Mouse (Mus musculus): ENCODE data around the gene Enc1. TPM values are rescaled to one million over a fixed set of nuclear protein-coding genes. Genes with fewer than 3 reads are reported as not detected.
A peak's percentile ranks its signal among the peaks of the same experiment; 100 is the strongest.
"Not testable (repeated sequence)": the region's sequence is repeated elsewhere in the genome, so short reads cannot be mapped to it uniquely, and the experiment has no call there.

The Enc1 gene
- polyA plus RNA-seq, 1 experiment: 27.3 TPM

DNA sequence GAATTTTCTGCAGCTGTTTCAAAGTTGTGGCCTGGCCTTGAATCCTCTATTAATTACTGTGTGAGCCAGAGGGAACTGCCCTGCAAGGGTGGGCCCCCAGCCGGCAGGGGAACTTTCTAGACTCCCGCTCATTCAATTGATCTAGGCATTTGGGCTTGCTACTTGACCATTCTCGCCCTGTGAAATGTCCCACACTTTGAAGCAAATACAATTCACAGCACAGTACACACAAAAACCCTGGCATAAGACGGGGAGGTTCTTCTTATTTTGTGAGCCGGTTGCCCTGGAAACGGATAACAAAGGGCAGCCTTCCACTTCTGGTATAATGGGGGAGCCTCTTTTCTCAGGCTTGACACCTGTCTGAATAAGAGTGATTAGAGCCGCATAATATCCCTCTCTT is 11.6 kb downstream of the Enc1 start:
- H3K27ac ChIP-seq (replicated peaks; ENCODE audit: low read depth, low read length): no peak overlapping the region
- no peak overlapping the region for H3K4me3 ChIP-seq (ENCODE audit: insufficient read depth, low read depth, low read length)
- H3K4me1 ChIP-seq (ENCODE audit: control insufficient read depth, insufficient read depth, insufficient read length, low read length): peaks cover 37% of the 10 kb centered on the region

DNA sequence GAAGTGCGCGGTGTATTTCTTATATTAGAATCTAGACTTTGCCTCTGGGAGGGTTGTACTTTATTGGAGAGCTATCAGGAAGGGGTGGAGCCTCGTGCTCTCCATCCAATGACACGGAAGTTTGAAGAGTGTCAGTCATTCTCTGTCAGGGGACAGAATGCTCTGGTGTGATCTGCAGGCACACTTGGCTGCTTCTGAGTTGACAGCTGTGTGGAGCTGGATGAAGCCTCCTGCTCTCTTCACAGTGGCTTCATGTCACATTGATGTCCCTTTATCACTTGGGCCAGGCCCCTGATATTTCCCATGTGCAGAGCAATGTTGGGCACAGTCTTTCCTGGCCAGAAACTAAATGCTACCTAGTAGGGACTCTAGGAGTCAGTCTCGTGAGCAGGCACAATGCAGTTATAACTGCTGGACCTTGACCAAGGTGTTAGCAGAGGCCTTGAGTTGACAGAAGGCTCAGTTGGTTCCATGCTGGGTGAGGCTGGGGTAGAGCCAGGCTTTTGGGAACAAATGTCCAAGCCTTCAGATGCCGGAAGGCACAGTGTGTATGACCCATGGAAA is 12.6 kb downstream of the Enc1 start:
- Histone ChIP-seq H3K4me3 (ENCODE audit: insufficient read depth, low read depth, low read length) (no peak overlapping the region), H3K4me1 (ENCODE audit: control insufficient read depth, insufficient read depth, insufficient read length, low read length) (peaks cover 30% of the 10 kb centered on the region), H3K27ac (replicated peaks; ENCODE audit: low read depth, low read length) (no peak overlapping the region)

DNA sequence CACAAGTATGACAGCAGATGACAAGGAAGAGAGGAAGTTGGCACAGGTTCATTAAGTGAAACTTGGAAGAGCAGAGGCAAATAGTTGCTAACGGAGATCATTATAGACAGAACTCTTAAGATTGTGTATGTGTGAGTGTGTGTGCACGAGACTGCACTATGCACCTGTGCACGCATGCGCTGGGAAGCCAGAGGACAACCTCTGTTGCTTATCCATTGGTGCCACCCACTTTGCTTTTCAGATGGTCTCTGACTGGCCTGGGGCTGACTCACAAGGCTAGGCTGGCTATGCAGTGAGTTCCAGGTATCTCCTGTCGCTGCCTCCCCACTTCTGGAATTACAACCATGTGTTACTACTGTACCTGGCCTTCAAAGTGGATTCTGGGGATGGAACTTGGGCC is 13.1 kb downstream of the Enc1 start:
- H3K4me3 ChIP-seq (ENCODE audit: insufficient read depth, low read depth, low read length): no peak overlapping the region
- H3K4me1 ChIP-seq (ENCODE audit: control insufficient read depth, insufficient read depth, insufficient read length, low read length): peaks cover 28% of the 10 kb centered on the region

GRCm38 (mm10) chr13:97254564-97255164 is 13.8 kb downstream of the Enc1 start:
- H3K4me1 ChIP-seq (ENCODE audit: control insufficient read depth, insufficient read depth, insufficient read length, low read length): peaks cover 23% of the 10 kb centered on the region
- H3K4me3 ChIP-seq (ENCODE audit: insufficient read depth, low read depth, low read length): no peak overlapping the region
- no peak overlapping the region for H3K27ac ChIP-seq (replicated peaks; ENCODE audit: low read depth, low read length)

More for the DNA sequence above, 13.1 kb downstream of the Enc1 start:
- H3K27ac ChIP-seq (replicated peaks; ENCODE audit: low read depth, low read length): no peak overlapping the region

DNA sequence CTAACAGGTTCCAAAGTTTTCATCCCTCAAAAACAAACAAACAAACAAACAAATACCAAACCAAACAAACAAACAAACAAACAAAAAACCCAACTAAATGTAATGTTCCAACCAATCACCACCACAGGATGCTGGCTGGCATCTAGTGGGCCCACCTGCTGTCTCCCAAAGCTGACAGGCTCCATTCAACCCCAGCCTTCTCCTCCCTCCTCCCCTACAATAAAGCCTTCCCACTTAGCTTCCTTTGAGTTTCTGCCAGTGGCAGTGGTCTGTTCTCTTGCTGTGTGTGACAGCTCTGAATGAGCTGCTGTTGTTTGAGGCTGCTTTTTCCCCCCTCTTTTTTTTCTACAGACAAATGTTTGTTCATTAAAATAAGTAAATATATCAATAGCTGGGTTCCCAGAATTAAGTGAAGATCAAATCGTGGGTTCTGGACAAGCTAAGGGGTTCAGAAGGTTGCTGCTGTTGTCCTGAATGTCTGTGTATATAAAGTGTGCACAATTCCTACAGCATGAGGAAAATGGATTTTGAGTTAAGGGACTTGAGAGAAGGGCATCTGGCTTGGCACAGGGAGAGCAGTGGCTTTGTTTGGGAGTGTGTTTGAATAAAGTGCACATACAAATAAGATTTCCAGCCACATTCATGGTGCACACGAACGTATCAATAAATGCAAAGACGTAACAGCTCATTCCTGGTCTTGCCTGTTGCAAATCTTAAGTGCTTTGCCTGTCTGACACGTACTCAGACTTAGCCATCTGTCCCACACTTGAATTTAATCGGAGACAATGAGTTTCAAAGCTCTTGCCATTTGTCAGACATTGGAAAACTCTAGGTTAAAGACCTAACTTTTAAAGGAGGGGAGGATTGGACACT is 15.3 kb downstream of the Enc1 start:
- no peak overlapping the region for H3K27ac ChIP-seq (replicated peaks; ENCODE audit: low read depth, low read length)
- peaks cover 28% of the 10 kb centered on the region for H3K4me1 ChIP-seq (ENCODE audit: control insufficient read depth, insufficient read depth, insufficient read length, low read length)
- no peak overlapping the region for H3K4me3 ChIP-seq (ENCODE audit: insufficient read depth, low read depth, low read length)

- Histone ChIP-seq H3K4me3 (ENCODE audit: insufficient read depth, low read depth, low read length) (no peak overlapping the region), H3K27ac (replicated peaks; ENCODE audit: low read depth, low read length) (no peak overlapping the region)
Measured at GRCm38 (mm10) chr13:97256849-97257379, 16.0 kb downstream of the Enc1 start.

DNA sequence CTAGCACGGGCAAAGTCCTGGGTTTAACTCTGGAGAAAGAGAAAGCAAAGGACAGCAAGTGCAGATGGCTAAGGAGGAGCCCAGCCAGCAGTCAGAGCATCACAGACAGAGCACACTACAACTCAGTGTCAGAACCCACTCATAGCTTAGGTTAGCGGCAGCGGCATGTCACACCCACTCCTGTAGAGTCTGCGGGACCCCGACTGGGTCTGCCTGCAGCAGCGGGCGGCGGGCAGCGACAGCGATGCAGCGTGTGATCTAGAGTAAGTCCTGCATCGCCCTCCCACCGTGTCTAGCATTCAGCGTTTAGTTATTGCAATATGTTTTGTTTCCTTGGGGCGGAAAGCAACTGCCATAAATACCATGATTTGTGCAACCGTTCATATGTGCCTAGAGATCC is 18.4 kb downstream of the Enc1 start:
- Histone ChIP-seq H3K4me3 (ENCODE audit: insufficient read depth, low read depth, low read length) (no peak overlapping the region), H3K4me1 (ENCODE audit: control insufficient read depth, insufficient read depth, insufficient read length, low read length) (peaks cover 13% of the 10 kb centered on the region), H3K27ac (replicated peaks; ENCODE audit: low read depth, low read length) (no peak overlapping the region)

More at GRCm38 (mm10) chr13:97256849-97257379, 16.0 kb downstream of the Enc1 start:
- H3K4me1 ChIP-seq (ENCODE audit: control insufficient read depth, insufficient read depth, insufficient read length, low read length): peaks cover 24% of the 10 kb centered on the region

GRCm38 (mm10) chr13:97260456-97261180 is 19.7 kb downstream of the Enc1 start:
- peaks cover 13% of the 10 kb centered on the region for H3K4me1 ChIP-seq (ENCODE audit: control insufficient read depth, insufficient read depth, insufficient read length, low read length)
- peak overlapping the region; percentile 68 for H3K27ac ChIP-seq (replicated peaks; ENCODE audit: low read depth, low read length)
- H3K4me3 ChIP-seq (ENCODE audit: insufficient read depth, low read depth, low read length): no peak overlapping the region

- H3K27ac ChIP-seq (replicated peaks; ENCODE audit: low read depth, low read length): no peak overlapping the region
- H3K4me1 ChIP-seq (ENCODE audit: control insufficient read depth, insufficient read depth, insufficient read length, low read length): peaks cover 13% of the 10 kb centered on the region
- no peak overlapping the region for H3K4me3 ChIP-seq (ENCODE audit: insufficient read depth, low read depth, low read length)
Measured at GRCm38 (mm10) chr13:97261549-97261948, 20.6 kb downstream of the Enc1 start.

DNA sequence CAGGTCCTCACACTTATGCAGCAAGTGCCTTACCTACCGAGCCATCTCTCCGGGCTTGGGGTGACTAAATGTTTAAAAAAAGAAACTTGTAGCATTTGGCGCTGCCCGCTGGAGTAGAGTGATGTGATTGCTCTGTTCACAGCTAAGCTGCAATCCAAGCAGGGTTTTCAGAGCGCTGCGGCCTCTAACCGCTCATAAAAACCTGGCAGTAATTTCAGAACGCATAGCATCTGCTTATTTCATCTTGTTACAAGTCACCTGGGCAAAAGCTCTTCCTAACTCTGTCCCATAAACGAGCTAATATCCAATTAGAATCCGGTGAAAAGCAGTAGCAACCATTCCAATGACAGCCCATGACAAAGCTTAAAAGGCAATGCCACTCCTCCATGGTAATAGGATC is 21.8 kb downstream of the Enc1 start:
- H3K27ac ChIP-seq (replicated peaks; ENCODE audit: low read depth, low read length): no peak overlapping the region
- no peak overlapping the region for H3K4me3 ChIP-seq (ENCODE audit: insufficient read depth, low read depth, low read length)
- H3K4me1 ChIP-seq (ENCODE audit: control insufficient read depth, insufficient read depth, insufficient read length, low read length): peaks cover 13% of the 10 kb centered on the region

- H3K4me1 ChIP-seq (ENCODE audit: control insufficient read depth, insufficient read depth, insufficient read length, low read length); H3K27ac ChIP-seq (replicated peaks; ENCODE audit: low read depth, low read length); H3K4me3 ChIP-seq (ENCODE audit: insufficient read depth, low read depth, low read length): not testable (repeated sequence)
Measured at GRCm38 (mm10) chr13:97265534-97265933, 24.6 kb downstream of the Enc1 start.

DNA sequence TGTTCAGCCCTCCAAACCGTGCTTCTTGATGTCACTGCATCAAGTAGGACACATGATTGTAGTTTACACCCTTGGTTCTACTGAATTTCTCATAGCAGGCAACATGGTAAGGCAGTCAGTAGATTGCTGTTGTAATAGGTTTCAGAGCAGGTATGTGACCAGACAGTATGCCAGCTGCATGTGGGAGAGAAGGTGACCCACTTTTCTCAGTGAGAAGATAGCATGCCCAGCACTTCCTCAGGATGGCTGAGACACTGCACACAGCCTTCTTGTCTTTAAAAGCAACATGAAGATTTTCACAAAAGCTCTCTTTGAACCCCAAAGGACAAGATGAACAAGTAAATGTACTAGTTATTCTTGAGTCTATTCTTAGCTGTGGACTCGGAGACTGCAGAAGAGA is 29.8 kb downstream of the Enc1 start:
- H3K4me1 ChIP-seq (ENCODE audit: control insufficient read depth, insufficient read depth, insufficient read length, low read length): no peaks in the 10 kb centered on the region
- no peak overlapping the region for H3K4me3 ChIP-seq (ENCODE audit: insufficient read depth, low read depth, low read length)
- no peak overlapping the region for H3K27ac ChIP-seq (replicated peaks; ENCODE audit: low read depth, low read length)

- H3K4me1 ChIP-seq (ENCODE audit: control insufficient read depth, insufficient read depth, insufficient read length, low read length): no peaks in the 10 kb centered on the region
- H3K4me3 ChIP-seq (ENCODE audit: insufficient read depth, low read depth, low read length): no peak overlapping the region
- H3K27ac ChIP-seq (replicated peaks; ENCODE audit: low read depth, low read length): no peak overlapping the region
Measured at GRCm38 (mm10) chr13:97271641-97272040, 30.7 kb downstream of the Enc1 start.

DNA sequence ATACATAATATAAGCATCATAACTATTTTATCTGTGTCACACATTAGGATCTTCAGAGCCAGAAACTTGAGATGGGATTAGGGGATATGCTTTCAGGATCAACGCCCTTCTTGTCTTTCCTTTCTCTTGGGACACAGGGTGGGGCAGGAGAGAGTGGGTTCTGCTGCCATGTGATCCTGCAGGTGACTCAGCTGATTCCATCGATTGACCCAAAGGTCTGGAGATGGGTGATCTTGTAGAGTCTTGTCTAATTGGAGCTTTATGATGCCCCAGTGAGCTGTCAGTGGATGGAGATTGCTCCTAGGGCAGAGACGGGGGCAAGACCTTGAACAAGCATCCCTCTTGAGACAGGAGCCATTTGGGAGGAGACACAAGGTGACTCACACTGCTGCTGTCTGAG is 33.9 kb downstream of the Enc1 start:
- H3K4me3 ChIP-seq (ENCODE audit: insufficient read depth, low read depth, low read length): no peak overlapping the region
- H3K27ac ChIP-seq (replicated peaks; ENCODE audit: low read depth, low read length): no peak overlapping the region
- H3K4me1 ChIP-seq (ENCODE audit: control insufficient read depth, insufficient read depth, insufficient read length, low read length): no peaks in the 10 kb centered on the region

GRCm38 (mm10) chr13:97275482-97275881 is 34.6 kb downstream of the Enc1 start:
- H3K27ac ChIP-seq (replicated peaks; ENCODE audit: low read depth, low read length): no peak overlapping the region
- H3K4me3 ChIP-seq (ENCODE audit: insufficient read depth, low read depth, low read length): no peak overlapping the region
- H3K4me1 ChIP-seq (ENCODE audit: control insufficient read depth, insufficient read depth, insufficient read length, low read length): no peaks in the 10 kb centered on the region

Measured in brown adipose tissue, adult 24 weeks (tissue).